Mouse (Mus musculus) thymus, postnatal 25 days (tissue): ENCODE data around the gene Cpne2.

Experiments
- DNase-seq: peaks from one replicate; pipeline ENCODE4 v3.0.0; 2022

Cpne2 gene

GRCm38 (mm10) chr8:94532873-94533671 lies at the start of gene Cpne2:
Gene Cpne2 (plus strand): TSS chr8:94532990.
- DNase-seq = peak; percentile 68

- DNase-seq = no peak
Measured at GRCm38 (mm10) chr8:94485288-94485687, 47.5 kb upstream of the Cpne2 start.

GRCm38 (mm10) chr8:94485882-94486281 lies 46.9 kb upstream of the Cpne2 start:
- peak; percentile 46 for DNase-seq

GRCm38 (mm10) chr8:94488016-94488415 lies 44.8 kb upstream of the Cpne2 start:
- DNase-seq = no peak

GRCm38 (mm10) chr8:94489809-94490483 lies 42.8 kb upstream of the Cpne2 start:
- DNase-seq = no peak

- peak; percentile 76 for DNase-seq
Measured at GRCm38 (mm10) chr8:94492021-94492681, 40.6 kb upstream of the Cpne2 start.

GRCm38 (mm10) chr8:94493240-94493639 lies 39.5 kb upstream of the Cpne2 start:
- no peak for DNase-seq

GRCm38 (mm10) chr8:94515430-94516208 lies 17.2 kb upstream of the Cpne2 start:
- no peak for DNase-seq

- DNase-seq = no peak
Measured at GRCm38 (mm10) chr8:94516209-94516593, 16.6 kb upstream of the Cpne2 start.

- DNase-seq = no peak
Measured at GRCm38 (mm10) chr8:94516766-94517165, 16.0 kb upstream of the Cpne2 start.

GRCm38 (mm10) chr8:94518331-94518730 lies 14.5 kb upstream of the Cpne2 start:
- DNase-seq = no peak

GRCm38 (mm10) chr8:94519021-94519420 lies 13.8 kb upstream of the Cpne2 start:
- DNase-seq = no peak

- DNase-seq = no peak
Measured at GRCm38 (mm10) chr8:94521481-94521880, 11.3 kb upstream of the Cpne2 start.

GRCm38 (mm10) chr8:94522482-94522881 lies 10.3 kb upstream of the Cpne2 start:
- no peak for DNase-seq

- no peak for DNase-seq
Measured at GRCm38 (mm10) chr8:94524554-94524953, 8.2 kb upstream of the Cpne2 start.

GRCm38 (mm10) chr8:94527178-94527577 lies 5.6 kb upstream of the Cpne2 start:
- no peak for DNase-seq

- peak; percentile 53 for DNase-seq
Measured at GRCm38 (mm10) chr8:94528245-94528644, 4.5 kb upstream of the Cpne2 start.

GRCm38 (mm10) chr8:94529875-94530274 lies 2.9 kb upstream of the Cpne2 start:
- no peak for DNase-seq

- DNase-seq = no peak
Measured at GRCm38 (mm10) chr8:94530643-94531042, 2.1 kb upstream of the Cpne2 start.

GRCm38 (mm10) chr8:94532000-94532399 lies 790 bp upstream of the Cpne2 start:
- DNase-seq = no peak

GRCm38 (mm10) chr8:94532525-94532872 lies 291 bp upstream of the Cpne2 start:
- DNase-seq = no peak

GRCm38 (mm10) chr8:94534612-94535011 lies 1.8 kb downstream of the Cpne2 start:
- DNase-seq = no peak

GRCm38 (mm10) chr8:94535631-94536030 lies 2.8 kb downstream of the Cpne2 start:
- DNase-seq = no peak
